Mouse (Mus musculus) myocyte (in vitro differentiated cells): ENCODE measurements around the gene Ppp6r3.

ENCODE experiments used
- POLR2A ChIP-seq: IDR thresholded peaks from one replicate; pipeline ENCODE4 v1.6.1; 2011; ENCODE audit warnings: low read depth, mild to moderate bottlenecking, control low read depth, moderate library complexity; ENCODE audit not compliant: insufficient read length
- POLR2AphosphoS2 ChIP-seq: IDR thresholded peaks from one replicate; pipeline ENCODE4 v1.6.1; 2011; ENCODE audit warnings: low read depth, control low read depth; ENCODE audit not compliant: insufficient read length

DNA sequence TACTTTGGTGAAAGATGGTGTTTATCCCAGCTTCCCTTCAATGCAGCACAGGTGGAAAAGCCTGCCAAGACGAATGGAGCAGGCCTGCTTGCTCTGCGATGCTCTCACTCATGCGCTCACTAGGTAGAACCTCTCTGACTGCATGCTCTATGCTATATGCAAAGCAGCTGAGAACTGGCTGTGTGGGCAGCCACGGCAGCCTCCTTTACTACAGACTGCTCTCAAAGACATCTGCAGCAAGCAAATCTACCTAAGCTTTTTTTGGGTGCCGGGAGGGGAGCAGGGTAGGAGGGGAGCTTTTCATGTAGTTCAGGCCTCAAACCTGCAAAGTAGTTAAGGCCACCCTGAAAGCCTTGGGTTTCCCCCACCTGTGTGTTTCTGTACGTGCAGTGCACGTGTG lies 92.7 kb downstream of the Ppp6r3 start:
- TF ChIP-seq POLR2A (no peak), POLR2AphosphoS2 (no peak)
